Mouse (Mus musculus) E14TG2a.4 (cell line): ENCODE results near the gene Gm17581.

Experiments
- CTCF ChIP-seq: conservative IDR thresholded peaks from 2 replicates; pipeline ENCODE4 v1.5.1; 2014; ENCODE audit warnings: low read length
- NANOG ChIP-seq: IDR thresholded peaks from 2 replicates; pipeline ENCODE4 v1.6.1; 2014; ENCODE audit warnings: borderline replicate concordance, low read length, mixed read lengths
- POU5F1 ChIP-seq: IDR thresholded peaks from 2 replicates; pipeline ENCODE4 v1.6.1; 2014; ENCODE audit warnings: low read length, borderline replicate concordance

DNA sequence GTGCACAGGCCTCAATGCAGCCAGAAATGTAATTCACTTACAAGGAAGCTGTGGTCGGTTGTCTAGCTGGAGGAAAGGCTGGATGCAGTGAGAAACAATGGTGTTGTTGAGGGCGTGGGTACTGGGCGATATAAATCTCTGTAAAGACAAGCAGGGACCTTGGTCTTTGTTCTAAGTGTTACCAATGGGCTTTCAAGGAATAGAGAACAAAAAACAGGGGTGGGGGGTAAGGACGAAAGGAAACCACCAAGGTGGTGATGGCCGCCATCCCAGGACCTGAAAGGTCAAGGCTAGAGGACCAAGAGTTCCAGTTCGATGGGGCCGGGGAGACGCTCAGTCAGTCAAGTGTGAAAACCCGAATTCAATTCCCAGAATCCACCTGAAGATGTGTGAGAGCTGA, 2.1 kb upstream of the Gm17581 start:
- no peak for TF ChIP-seq CTCF
- TF ChIP-seq NANOG = peak; percentile 40; the same call in 1 of the 2 replicates
- TF ChIP-seq POU5F1 = no peak
